Mouse (Mus musculus): ENCODE data around the gene Gm29609. TPM values are rescaled to one million over a fixed set of nuclear protein-coding genes. Genes with fewer than 3 reads are reported as not detected.

Gm29609 gene
- 0.68 and 0.92 TPM in 2 replicates for polyA plus RNA-seq (2014; fragmentation: Nextera tagmentation; extraction: Ambion mirVana)

DNA sequence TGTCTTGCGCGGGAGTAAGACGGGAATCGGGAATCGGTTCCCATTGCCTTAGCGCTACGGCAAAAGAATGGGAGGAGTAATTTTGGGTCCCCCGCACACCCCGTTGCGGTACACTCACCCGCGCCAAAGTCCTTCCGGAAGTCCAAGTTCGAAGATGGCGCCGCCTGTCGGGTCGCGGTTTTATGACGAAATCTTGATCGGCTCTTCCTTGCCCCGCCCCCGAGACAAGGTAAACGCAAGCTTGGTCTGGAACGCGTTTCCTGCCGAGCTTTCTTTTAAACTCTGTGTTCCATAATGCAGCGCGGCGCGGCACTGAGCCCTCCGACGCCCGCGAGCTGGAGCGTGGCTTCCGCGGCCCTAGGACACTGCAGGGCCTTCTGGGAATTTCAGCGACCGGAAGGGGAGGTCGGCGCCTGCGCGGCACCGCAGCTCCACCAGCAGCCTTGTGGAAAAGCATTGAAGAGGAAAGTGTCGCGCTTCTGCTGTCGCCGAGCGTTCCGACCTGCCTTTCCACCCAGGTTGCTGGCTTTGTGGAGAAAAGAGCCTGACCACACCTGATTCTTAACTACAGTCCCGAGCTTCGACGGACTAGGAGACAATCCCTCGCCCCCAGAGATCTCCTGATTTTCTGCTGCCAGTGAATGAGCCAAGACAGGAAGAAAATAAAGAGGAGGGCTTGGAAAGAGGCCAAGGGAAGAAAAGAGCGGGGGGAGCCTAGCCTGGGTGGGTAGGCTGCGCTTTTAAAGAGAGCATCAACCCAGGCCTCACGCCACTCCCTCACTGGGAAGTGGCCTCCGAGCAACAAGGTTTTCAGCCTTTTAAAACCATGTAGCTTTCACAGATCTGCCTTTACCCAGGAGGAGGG, at the start of gene Gm29609, which contains the start of gene Gtf3c2:
Gene Gm29609 (minus strand): TSS at position 146 of the 865 bp plus-strand sequence.
Gene Gtf3c2 (minus strand): TSS at position 379 of the 865 bp plus-strand sequence.
- under 1% methylated on average over 59 of the region's 59 CpGs for WGBS
- peak; percentile 99 for DNase-seq
- peak within 1 kb of the TSS; percentile 99 for H3K27ac ChIP-seq (ENCODE audit: low read depth)
- peak; percentile 98 for ATAC-seq (ENCODE audit: insufficient read depth)
- no peaks in the 10 kb centered on the region for H3K9me3 ChIP-seq (ENCODE audit: low read depth, low read length)
- peak within 1 kb of the TSS; percentile 93 for H3K4me2 ChIP-seq
- peaks cover 6% of the 10 kb centered on the region; the same call in 1 of the 2 replicates for H3K4me1 ChIP-seq (ENCODE audit: insufficient read depth)
- peak within 1 kb of the TSS; percentile 95 for H3K4me3 ChIP-seq (ENCODE audit: low read depth, low read length)
- H3K36me3 ChIP-seq (ENCODE audit: insufficient read depth) = no peaks in the 10 kb centered on the region
- H3K9ac ChIP-seq = peak within 1 kb of the TSS; percentile 66
- no peaks in the 10 kb centered on the region for H3K27me3 ChIP-seq (ENCODE audit: insufficient read depth, low read length)
- no peak; the same call in 1 of the 2 replicates for TF ChIP-seq CTCF (IDR thresholded peaks at IDR 0.05; ENCODE audit: low read depth)

DNA sequence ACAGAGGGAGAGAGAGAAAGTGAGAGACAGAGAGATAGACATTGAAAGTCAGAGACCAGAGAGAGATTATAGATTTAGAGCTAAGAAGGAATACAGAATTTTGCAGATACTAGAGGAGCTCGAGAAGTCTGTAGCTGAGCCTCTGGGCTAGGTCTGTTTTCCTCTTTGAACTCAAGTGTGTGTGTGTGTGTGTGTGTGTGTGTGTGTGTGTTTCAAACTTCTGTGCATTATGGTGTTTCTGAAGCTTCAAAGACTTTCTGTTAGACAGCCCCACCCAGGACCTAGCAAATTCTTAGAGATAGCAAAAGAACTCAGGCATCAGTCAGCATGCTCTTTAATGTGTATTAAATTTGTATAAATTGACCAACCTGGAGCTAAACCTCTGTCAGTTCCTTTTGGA, 46.9 kb upstream of the Gm29609 start:
- DNase-seq = no peak
- Histone ChIP-seq H3K4me2 (no peak overlapping the region), H3K27ac (ENCODE audit: low read depth) (no peak overlapping the region), H3K4me1 (ENCODE audit: insufficient read depth) (no peaks in the 10 kb centered on the region), H3K36me3 (ENCODE audit: insufficient read depth) (no peaks in the 10 kb centered on the region), H3K9ac (no peak overlapping the region), H3K9me3 (ENCODE audit: low read depth, low read length) (no peaks in the 10 kb centered on the region), H3K4me3 (ENCODE audit: low read depth, low read length) (no peak overlapping the region), H3K27me3 (ENCODE audit: insufficient read depth, low read length) (no peaks in the 10 kb centered on the region)
- no peak for ATAC-seq (ENCODE audit: insufficient read depth)
- 66% methylated on average over 1 of the region's 1 CpGs for WGBS
- TF ChIP-seq CTCF (IDR thresholded peaks at IDR 0.05; ENCODE audit: low read depth) = no peak

DNA sequence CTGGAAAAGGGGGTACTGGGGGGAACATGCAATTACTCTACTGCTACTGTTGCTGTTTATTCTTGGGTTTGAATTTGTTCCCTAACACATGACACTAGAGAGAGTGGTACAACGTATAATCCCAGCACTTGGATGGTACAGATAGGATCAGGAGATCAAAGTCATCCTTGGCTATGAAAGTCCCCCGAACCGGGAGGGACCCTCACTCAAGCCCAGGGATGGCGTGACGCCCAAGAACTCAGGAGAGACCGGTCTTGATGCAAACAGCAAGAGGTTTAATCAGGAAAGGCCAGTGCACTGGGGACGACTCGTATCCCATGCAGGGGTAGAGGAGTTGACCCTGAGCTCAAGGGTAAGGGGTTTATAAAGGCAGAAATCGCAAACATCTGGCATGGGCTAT, 43.0 kb upstream of the Gm29609 start:
- Histone ChIP-seq H3K4me1 (ENCODE audit: insufficient read depth) (peaks cover 4% of the 10 kb centered on the region; the same call in 1 of the 2 replicates), H3K4me3 (ENCODE audit: low read depth, low read length) (no peak overlapping the region), H3K9me3 (ENCODE audit: low read depth, low read length) (no peaks in the 10 kb centered on the region), H3K27ac (ENCODE audit: low read depth) (no peak overlapping the region), H3K36me3 (ENCODE audit: insufficient read depth) (no peaks in the 10 kb centered on the region), H3K27me3 (ENCODE audit: insufficient read depth, low read length) (no peaks in the 10 kb centered on the region), H3K9ac (no peak overlapping the region), H3K4me2 (no peak overlapping the region)
- 92% methylated on average over 9 of the region's 9 CpGs for WGBS
- ATAC-seq (ENCODE audit: insufficient read depth) (no peak), DNase-seq (no peak)
- no peak for TF ChIP-seq CTCF (IDR thresholded peaks at IDR 0.05; ENCODE audit: low read depth)

DNA sequence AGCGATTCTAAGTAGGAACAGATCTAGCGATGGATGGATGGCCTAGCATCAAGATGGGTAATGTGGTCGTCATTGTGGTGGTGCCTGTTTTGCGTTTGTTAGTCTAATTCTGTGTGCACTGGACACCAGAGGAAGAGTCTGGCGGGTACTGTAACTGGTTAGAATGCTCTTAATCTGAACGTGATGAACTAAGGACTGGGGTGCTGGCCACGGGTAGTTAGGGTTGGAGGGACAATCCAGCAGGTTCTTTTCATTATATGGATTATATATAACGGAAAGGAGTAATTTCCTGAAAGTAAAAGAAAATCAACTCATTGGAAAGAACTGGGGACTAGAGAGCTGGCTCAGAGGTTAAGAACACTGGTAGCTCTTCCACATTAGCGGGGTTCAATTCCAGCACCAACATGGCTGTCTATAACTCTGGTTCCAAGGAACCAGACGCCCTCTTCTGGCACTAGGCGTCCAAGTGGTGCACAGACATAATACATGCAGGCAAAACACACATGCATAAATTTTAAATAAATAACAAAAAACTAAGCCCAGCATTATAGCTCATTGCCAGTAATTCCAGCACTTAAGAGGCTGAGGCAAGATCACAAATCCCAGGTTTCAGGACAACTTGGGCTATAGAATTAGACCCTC, 41.7 kb upstream of the Gm29609 start:
- Histone ChIP-seq H3K9ac (peak overlapping the region; percentile 86), H3K4me1 (ENCODE audit: insufficient read depth) (peaks cover 4% of the 10 kb centered on the region; the same call in 1 of the 2 replicates), H3K27me3 (ENCODE audit: insufficient read depth, low read length) (no peaks in the 10 kb centered on the region), H3K4me3 (ENCODE audit: low read depth, low read length) (peak overlapping the region; percentile 84), H3K9me3 (ENCODE audit: low read depth, low read length) (no peaks in the 10 kb centered on the region), H3K27ac (ENCODE audit: low read depth) (peak overlapping the region; percentile 94), H3K4me2 (peak overlapping the region; percentile 64), H3K36me3 (ENCODE audit: insufficient read depth) (no peaks in the 10 kb centered on the region)
- 13% methylated on average over 11 of the region's 11 CpGs for WGBS
- ATAC-seq (ENCODE audit: insufficient read depth) (no peak; the same call in 1 of the 2 replicates), DNase-seq (peak; percentile 86)
- TF ChIP-seq CTCF (IDR thresholded peaks at IDR 0.05; ENCODE audit: low read depth) = peak; percentile 59

DNA sequence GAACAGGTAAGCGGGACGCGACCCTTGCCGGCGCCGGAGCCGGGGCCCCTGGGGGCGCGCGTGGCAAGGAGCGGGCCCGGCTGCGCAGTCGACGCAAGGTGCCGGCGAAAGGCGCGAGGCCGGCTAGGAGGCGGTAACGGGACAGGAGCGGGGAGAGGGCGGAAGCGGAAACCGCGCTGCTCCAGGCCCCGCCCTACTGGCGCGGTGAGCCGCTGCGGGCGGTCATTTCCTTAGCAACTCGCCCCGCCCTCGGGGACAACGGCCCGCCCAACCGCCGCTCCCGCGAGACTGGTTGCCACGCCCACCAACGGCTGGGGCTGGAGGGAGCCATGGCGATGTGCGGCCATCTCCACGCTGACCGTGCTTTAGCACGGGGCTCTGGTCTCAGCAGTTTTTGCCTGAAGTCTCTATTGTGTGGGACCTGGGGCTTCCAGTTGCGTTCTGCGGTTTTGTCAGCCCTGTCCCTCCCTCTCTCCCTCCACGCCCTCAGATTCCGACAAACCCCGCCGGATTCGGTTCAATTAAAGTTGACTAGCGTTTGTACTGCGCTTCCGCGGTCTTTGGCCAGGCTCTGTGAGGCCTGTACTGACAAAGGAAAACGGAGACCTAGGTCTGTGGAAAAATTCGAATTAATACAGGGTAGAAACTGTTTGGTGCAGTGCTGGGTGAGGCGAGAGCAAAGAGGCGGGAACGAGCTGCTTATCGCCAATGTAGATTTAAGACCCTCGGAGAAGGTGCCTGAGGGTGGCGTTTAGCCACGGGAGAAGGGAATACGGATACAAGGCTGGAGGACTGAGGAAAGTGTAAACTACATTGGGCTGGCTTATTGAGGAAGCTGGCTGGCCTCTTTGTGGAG, 41.0 kb upstream of the Gm29609 start, which contains the start of gene Ppm1g:
Gene Ppm1g (minus strand): TSS at position 240 of the 856 bp plus-strand sequence.
- TF ChIP-seq CTCF (IDR thresholded peaks at IDR 0.05; ENCODE audit: low read depth) = no peak
- ATAC-seq (ENCODE audit: insufficient read depth) (peak; percentile 96), DNase-seq (peak; percentile 99)
- Histone ChIP-seq H3K4me3 (ENCODE audit: low read depth, low read length) (peak within 1 kb of the TSS; percentile 84), H3K4me1 (ENCODE audit: insufficient read depth) (peaks cover 4% of the 10 kb centered on the region; the same call in 1 of the 2 replicates), H3K4me2 (peak within 1 kb of the TSS; percentile 64), H3K9me3 (ENCODE audit: low read depth, low read length) (no peaks in the 10 kb centered on the region), H3K27ac (ENCODE audit: low read depth) (peak within 1 kb of the TSS; percentile 94), H3K9ac (peak within 1 kb of the TSS; percentile 86), H3K36me3 (ENCODE audit: insufficient read depth) (no peaks in the 10 kb centered on the region), H3K27me3 (ENCODE audit: insufficient read depth, low read length) (no peaks in the 10 kb centered on the region)
- WGBS = under 1% methylated on average over 70 of the region's 70 CpGs

DNA sequence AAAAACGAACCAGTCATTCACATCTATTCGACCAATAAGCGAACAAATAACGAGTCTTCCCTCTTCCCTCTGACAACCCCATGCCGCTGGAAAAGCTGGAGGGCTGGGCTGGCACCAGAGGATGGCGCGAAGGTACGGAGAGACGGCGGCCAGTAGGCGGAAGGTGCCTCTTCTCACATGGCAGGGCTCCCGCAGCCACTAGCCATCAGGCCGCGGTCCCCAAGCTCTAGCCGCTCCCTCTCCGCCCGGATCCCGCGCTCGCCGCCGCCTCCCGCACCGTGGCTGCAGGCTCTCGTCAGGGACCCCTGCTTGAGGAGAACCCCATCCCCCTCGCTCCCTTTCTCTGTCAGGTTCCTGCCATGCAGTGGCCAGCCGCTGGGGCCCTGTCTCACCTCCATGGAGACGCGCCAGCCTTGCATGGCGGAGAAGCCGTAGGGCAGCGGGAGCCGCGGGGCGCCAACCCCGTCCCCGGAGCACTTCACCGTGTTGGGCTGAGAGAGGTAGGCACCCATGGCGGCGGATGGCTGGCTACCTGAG, 40.3 kb upstream of the Gm29609 start:
- Histone ChIP-seq H3K9ac (peak overlapping the region; percentile 86), H3K9me3 (ENCODE audit: low read depth, low read length) (no peaks in the 10 kb centered on the region), H3K27ac (ENCODE audit: low read depth) (peak overlapping the region; percentile 86), H3K4me3 (ENCODE audit: low read depth, low read length) (peak overlapping the region; percentile 84), H3K36me3 (ENCODE audit: insufficient read depth) (no peaks in the 10 kb centered on the region), H3K27me3 (ENCODE audit: insufficient read depth, low read length) (no peaks in the 10 kb centered on the region), H3K4me1 (ENCODE audit: insufficient read depth) (peaks cover 4% of the 10 kb centered on the region; the same call in 1 of the 2 replicates), H3K4me2 (peak overlapping the region; percentile 64)
- peak; percentile 50 for DNase-seq
- ATAC-seq (ENCODE audit: insufficient read depth) = peak; percentile 68
- no peak; the same call in 1 of the 2 replicates for TF ChIP-seq CTCF (IDR thresholded peaks at IDR 0.05; ENCODE audit: low read depth)
- under 1% methylated on average over 40 of the region's 40 CpGs for WGBS
